Mouse (Mus musculus): ENCODE results near the gene Slc44a3.

The Slc44a3 gene

DNA sequence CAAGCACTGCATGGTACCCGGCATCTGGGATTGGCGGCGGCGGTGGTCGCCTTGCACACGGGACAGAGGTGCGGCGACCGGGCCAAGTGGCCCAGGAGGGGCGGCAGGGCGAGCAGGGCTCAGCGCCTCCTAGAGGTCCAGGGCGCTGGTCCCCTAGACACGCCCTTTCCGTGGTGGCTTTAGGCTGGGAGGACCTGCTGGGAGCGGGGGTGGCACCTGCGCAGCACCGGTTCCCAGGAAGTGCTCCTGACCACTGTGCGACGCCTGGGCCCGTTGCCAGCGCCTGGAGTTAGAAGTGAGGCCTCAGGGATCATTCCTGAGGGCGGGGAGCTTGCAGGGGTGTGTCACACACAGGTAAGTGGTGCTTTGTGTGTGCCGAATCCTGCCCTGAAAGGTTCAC lies at the start of gene Slc44a3:
TSS of gene Slc44a3 (minus strand) at position 229 of the 400 bp plus-strand sequence.
- DNase-seq (ENCODE audit: low spot score in 2 of 2): no peak

DNA sequence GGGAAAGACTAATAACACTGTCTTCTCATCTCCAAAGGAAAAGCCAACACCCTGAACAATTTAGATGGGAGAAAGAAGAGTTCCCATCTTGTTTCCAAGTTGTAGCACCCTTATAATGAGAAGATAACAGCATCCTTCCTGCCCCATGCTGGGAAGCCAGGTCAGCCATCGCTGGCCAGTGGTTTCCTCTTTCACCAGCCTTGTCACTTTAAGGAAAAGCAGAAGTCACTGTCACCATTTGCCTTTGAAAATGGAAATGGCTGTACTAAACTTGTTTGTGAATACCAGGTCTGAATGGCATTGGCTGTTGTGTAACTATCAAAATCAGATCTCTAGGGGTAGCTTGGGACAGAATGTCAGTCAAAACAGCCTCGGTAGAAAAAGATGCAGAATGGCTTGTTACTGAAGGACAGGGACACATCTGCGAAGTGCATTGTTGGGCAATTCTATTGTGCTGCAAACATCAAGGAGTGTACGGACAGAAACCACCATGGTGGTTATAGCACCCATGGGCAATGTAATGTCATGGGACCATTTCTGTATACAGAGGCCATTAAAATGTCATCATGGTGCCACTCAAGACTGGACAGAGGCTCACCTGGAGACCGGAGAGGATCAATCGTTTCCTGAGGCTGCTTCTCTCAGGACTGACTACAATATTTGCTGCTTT lies 47.8 kb upstream of the Slc44a3 start:
- no peak for DNase-seq (ENCODE audit: low spot score in 2 of 2)

DNA sequence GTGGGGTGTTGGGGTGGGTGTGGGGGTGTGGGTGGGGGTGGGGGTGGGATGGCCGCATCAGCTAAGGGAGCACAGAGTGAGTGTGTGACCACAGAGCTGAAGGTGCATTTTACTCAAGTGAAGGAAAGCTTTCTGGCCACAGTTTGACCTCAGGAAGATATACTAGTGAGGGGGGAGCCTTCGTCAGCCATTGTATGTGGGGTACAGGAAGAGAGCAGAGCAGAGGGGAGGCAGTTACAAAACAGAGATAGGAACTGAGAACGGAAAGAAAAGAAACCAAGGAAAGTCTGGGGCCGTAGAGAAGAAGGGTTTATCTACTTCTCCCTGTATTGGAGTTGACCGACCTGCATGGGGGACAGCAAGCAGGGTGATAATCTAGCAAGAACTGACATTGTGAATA lies 47.2 kb upstream of the Slc44a3 start:
- DNase-seq (ENCODE audit: low spot score in 2 of 2): no peak

DNA sequence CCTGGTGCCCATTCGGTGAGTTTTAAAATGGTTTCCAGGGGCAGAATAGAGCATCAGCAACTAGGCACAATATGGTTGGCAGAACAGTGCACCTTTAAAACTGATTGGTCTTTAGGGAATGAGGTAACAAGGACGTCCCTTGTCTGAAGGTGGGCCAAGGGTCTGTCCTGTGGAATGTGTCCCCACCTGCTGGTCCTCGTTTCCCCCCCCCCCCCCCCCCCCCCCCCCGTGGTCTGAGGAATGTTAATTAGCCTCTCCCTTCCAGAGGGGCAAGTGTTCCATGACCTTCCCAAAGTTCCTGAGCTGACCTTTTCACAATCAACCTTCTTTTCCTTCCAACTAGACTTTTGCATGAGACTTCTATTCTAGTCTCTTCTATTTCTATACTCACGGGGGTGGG lies 46.5 kb upstream of the Slc44a3 start:
- DNase-seq (ENCODE audit: low spot score in 2 of 2): no peak

DNA sequence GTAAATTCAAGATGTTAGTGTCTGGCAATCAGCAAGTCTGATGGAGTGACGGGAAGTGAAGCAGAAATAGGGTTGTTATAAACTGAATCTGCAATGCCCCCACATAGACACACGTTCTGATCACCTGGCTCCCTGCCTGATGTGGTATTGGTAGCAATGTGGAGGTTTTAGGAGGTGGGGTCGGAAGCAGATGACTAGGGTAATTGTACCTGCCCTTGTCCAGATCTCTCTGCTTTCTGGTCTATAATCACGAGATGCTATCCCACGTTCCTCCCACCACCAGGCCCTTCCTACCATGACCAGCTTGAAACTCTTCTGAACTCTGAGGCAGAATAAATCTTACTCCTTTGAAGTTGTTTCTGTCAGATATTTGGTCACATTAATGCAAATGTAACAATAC lies 45.4 kb upstream of the Slc44a3 start:
- DNase-seq (ENCODE audit: low spot score in 2 of 2): no peak

DNA sequence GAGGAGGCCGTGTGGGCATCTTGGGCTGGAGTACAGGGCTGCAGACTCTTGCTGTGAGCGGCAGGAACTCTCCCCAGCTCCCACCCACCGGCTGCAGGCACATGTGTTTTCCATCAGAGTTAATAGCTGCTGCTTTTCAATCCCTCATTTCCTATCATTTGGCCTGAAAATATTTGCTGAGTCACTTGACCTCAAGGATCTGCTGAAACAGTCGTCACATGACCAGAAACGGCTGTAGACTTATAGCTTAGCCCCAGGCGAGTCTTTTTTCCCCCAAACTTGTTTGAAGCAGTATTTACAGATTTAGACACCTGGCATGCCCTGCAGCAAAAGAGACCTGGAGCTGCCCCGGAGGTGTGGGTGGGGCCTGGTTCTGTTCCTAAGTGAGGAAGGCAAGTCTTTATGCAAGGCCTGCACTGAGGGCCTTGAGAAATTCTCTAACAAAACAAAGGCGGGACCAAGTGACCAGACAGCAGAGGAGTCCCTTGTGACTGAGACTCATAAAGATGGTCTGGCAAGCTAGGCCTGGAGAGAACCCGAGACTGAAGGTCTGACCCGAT lies 44.9 kb upstream of the Slc44a3 start:
- DNase-seq (ENCODE audit: low spot score in 2 of 2): no peak

DNA sequence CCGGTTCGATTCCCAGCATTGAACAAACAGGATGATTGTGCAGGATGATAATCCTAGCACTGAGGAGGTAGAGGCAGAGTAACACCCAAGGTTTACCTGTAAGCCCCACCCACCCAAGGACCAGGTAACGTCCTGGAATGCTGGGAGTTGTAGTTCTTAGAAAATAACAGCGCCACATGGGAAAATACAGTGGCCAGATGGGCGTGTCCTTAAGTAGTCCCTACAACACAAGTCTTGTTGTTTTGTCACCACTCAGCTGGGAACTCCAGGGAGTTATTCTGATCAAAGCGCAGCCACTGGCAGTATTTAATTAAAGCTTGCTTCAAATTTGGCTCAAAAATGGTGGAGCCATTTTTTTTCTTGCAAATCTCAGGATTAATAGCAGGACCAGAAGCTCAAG lies 44.2 kb upstream of the Slc44a3 start:
- no peak for DNase-seq (ENCODE audit: low spot score in 2 of 2)

DNA sequence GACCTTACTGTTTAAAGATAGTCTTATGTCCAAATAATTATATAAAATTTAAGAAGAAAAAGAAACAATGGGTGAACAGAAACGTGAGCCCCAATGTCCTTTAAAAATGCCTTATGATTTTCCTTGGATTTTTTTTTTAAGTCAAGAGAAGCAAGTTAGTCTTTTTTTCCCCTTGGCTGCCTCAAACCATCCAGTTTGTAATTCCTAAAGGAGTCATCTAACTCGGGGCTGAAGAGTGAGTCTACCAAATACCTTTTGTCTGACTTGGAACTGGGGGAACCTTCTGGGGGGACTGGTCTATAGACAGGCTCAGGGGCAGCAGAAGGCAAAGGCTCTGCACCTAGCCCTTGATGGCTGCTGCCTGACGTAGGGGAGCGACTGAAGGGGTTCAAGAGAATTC lies 42.2 kb upstream of the Slc44a3 start:
- DNase-seq (ENCODE audit: low spot score in 2 of 2): no peak

DNA sequence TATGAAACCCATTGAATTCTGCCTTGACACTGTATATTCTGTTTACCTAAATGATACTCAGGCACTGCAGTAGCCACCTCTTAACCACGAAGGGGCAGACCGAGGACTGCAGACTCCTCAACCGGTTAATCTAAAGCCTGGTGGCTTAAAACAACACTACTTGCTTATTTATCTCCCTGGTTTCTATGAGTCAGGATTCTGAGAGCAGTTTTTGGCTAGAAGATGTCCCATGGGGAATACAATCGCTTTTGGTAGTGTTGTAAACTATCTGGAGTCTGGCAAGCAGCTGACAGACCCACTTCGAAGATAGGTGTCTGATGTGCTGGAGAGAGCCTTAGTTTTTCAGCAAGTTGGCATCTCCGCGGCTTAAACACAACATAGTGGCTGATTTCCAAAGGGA lies 41.7 kb upstream of the Slc44a3 start:
- DNase-seq (ENCODE audit: low spot score in 2 of 2): no peak

DNA sequence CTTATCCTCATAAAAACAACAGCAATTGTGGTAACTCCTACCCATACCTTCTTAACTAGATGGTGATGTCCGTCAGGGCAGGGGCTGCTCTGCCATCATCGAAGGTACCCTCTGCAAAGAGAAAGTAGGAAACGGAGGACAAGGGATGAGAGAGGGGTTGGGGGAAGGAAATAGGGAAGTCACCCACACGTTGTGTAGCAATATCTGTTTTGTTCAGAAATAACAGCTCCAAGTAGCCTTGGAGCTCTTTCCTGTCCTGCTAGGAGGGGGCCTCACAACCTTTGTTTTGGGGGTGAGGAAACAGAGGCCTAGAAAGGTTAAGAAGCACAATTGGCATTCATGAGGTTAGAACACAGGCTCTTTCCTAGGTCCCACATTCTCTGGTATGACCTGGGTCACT lies 39.3 kb upstream of the Slc44a3 start:
- DNase-seq (ENCODE audit: low spot score in 2 of 2): no peak

DNA sequence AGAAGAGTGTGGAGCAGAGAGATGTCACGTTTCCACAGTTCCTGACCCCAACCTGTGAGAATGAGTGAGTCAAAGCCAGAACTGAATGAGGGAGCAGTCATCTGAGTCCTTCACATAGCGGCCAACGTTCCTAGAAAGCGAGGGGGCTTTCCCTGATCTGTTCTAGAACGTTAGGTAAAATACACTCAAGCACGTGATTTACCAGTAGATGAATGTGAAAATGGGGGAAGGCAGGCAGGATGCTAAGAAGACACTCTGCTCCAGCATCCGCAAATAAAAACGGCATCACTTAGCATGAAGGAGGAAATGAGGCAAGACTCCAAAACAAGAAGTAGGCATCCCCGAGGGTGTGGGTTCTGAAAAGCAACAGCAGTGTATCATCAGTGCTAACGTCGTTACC lies 38.4 kb upstream of the Slc44a3 start:
- DNase-seq (ENCODE audit: low spot score in 2 of 2): no peak

DNA sequence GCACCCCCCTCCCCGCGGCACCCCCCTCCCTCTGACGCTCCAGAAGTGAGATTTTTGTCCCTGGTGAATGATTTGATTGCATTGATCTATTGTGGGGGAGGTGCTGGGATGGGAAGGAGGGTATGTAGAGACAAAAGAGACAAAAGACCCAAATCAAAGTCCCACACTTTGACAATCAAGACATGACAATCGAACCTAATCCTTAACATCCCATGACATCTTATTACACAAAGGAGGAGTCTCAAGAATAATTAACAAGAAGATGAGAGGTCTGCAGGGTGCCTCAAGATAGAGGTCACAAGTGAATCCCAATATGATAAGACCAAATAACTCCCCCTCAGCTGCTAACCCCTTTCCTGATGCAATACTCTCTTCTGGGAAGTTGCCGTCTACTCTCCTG lies 37.6 kb upstream of the Slc44a3 start:
- DNase-seq (ENCODE audit: low spot score in 2 of 2): no peak

DNA sequence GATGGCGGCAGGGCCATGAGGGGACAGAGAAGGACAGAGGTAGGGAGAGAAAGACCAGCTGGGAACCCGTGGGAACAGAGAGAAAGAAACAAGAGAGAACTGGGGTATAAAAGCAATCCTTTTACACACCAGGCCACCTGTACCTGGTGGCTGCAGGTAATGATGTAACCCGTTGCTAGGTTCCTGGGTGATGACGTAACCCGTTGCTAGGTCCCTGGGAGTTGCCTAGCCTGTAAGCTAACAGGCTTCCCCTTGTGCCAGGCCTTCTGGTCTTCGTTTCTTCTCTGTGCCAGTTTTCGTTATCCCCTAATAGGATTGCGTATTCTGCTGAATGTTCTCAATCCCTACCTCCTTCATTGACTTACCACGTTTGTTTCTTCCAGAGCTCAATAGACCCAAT lies 36.8 kb upstream of the Slc44a3 start:
- DNase-seq (ENCODE audit: low spot score in 2 of 2): no peak

DNA sequence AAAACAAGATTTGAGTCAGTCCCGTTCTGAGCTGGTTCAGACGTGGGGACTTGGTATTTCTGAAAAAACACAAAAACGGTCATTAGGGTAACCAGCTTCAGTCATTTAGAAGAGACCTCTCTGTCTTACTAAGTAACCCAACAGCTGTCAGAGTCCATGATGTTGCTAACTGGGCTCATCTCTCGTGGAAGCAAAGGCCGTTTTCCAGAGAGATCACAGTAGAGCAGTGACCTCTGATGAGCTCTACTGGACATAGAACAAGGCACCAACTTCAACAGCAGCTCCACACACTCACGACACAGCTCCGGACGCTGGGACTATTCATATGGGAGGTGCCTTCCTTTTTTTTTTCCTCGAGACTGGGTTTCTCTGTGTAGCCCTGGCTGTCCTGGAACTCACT lies 35.7 kb upstream of the Slc44a3 start:
- DNase-seq (ENCODE audit: low spot score in 2 of 2): no peak

DNA sequence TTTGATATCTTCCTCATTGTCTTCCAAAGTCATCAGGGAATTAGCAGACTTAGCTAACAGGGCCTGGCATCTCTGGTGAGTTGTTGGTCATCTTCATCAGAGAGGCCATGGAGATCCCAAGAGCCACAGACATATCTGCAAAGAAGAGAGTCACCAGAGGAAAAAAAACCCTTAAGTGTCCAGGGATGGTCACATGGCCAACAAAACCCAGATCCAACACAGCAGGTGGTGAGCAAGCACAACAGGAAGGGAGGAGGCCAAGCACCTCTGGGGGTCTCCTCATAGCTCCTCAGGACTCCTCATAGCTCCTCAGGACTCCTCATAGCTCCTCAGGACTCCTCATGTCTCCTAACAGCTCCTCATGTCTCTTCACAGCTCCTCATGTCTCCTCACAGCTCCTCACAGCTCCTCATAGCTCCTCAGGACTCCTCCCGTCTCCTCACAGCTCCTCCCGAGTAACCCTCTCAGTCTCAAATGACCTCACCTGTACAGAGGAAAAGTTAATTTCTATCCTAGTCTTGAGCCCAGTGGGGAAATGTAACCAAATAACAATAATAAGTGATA lies 35.2 kb upstream of the Slc44a3 start:
- no peak for DNase-seq (ENCODE audit: low spot score in 2 of 2)

DNA sequence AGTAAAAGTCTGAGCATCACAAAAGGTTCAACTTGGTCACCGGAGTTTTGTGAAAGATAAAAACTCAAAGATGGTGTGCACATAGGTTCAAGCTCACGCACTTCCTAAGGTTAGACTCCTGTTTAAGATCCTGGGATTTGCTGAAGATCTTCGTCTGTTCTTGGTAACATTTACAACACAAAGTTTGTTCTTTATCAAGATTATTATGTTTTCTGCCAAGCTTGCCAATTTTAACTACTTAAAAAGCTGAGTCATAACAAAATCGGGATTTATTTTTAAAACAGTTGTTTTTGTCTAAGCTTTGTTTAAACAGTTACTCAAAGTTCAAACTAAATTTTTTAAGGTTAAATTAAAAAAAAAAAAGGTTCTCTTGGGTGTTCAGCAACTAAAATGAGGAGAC lies 34.7 kb upstream of the Slc44a3 start:
- DNase-seq (ENCODE audit: low spot score in 2 of 2): no peak

DNA sequence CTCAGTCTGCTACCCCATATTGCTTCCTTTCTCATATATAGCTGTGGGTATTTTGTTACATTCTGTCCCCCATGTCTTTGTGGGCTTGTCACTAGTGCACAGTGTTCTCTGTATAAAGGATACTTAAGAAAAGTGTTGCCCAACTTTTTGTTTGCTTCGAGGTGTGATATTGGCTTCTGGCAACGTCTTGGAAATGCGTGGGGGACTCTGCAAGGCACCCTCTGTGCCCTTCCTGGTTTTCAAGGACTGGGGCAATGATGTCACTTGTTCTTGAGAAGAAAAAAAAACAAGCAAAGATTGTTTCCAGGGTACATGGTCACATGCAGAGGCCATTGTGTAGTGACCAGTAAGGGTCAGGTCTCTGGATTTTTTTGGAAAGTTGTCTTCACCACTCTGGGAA lies 29.6 kb upstream of the Slc44a3 start:
- no peak for DNase-seq (ENCODE audit: low spot score in 2 of 2)

DNA sequence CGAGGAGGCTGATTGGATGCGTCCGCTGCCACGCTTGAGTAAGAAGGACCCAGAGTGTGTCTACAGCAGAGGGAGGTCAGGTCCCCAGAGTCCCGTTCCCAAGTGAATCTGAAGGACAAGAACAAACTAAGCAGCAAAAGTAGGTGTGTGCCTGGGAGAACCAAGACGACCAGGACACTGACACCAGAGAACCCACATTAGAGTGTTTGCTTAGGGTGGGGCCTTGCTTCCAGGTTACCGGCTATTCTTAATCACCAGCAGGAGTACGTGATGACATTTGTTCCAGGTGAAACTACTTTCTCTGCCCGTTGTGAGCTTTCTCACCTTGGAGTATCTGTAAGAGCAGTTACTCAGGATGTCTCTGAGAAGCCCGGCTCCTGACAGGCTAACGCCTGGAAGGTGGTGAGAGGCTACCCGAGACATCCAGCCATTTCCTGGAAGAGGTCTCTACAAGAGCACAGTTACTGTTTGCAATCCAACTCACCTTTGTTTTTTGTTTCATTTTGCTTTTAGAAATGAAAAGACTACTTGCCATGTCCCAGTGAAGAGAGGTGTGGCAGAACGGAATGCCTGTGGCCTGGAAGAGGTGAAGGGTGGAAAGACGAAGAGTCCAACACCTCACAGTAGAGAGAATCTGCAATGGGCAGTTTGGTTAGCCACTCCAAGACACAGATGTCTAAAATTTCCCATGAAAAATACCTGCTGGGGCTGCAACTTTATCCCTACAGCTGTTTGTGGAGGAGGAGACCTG lies 28.1 kb upstream of the Slc44a3 start:
- no peak for DNase-seq (ENCODE audit: low spot score in 2 of 2)

DNA sequence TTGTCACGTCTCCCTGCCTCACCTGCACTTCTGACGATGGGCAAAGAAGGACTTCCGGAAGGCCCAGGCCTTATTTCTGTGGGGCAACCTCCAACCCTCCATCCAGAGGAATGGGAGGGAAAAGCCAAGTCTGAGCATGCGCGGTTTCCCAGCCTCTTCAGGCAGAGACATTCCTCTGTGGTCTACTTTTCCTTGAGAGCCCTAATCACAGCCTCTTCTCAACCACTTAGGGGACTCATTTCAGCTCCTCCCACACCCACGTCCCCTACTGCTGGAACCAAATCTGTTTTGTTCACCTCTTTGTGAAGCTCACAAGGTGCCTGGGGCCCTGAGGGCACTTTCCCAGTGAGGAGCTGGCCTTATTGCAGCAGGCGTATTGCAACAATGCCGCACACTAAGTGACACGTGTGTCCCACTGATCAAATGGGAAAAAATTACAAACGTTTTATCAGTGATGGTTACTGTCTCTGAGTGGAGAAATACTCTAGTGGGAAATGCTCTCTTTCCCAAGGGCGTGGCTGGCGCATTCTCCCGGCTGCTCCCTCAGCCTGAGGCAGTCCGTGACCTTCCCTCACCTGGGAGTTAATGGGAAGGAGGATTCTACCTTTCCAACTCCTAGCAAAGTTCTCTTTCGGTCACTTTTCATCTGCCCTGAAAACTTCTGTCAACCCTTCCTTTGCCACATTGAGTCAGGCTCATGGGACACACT lies 27.4 kb upstream of the Slc44a3 start:
- no peak for DNase-seq (ENCODE audit: low spot score in 2 of 2)

DNA sequence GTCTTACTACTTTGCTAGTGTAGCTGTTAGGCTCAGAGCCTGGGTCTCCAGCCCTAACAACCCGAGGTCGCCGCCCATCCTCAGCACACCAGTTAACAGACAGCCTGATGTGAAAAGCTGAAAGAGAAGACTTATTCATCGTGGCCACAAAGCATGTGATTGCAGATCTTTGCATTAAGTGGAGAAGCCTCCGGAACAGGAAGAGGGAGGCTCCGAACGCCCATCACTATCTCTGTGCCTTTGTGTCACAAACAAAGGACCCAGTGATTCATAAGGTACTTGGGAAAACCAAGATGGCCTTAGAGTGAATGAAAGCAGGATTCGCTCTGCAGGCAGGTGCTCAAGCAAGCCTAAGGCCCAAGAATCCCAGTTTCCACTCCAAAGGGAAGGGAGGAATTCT lies 26.7 kb upstream of the Slc44a3 start:
- DNase-seq (ENCODE audit: low spot score in 2 of 2): no peak

DNA sequence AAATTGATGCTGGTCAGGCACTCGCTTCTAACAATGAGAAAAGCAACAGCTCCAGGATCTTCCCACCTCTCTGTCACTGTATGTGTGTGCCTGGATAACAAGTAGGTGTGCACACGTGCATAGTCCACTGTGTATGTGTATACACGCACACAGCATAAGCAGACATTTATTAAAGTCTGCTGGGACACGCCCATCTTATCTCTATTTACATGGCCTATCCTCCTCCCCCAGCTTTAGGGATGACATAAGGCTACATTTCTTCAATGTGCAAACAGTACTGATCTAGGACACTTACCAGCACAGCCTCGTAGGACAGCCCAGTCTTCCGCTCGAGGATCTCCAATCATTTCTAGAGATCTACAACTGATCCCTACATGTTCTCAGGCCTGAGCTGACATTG lies 24.1 kb upstream of the Slc44a3 start:
- no peak for DNase-seq (ENCODE audit: low spot score in 2 of 2)

DNA sequence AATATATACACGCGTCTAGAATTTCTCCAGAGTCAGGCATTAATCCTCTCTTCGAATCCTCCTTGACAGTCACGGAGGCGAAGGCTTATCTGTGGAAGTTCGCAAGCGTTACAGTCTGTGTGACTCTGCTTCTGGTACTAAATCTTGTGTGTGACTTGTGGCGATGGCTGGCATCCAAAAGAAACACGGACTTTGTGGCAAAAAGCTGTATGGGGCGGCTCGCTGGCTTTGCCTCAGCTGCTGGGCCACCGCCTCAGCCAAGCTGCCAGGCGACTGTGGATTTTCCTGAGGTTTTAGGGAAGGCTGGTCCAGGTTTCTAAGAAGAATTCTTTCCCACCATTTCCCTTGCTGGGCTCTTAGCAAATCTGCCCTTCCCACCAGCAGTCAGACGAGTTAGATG lies 21.1 kb upstream of the Slc44a3 start:
- peak in 1 of 2 experiments; percentile 36 for DNase-seq (ENCODE audit: low spot score in 2 of 2)
